Mouse (Mus musculus) CH12.LX (cell line): Measurements from ENCODE around the gene Hbb-y. TPM values are rescaled to one million over a fixed set of nuclear protein-coding genes. Genes with fewer than 3 reads are reported as not detected.
"Not testable (repeated sequence)": the region's sequence is repeated elsewhere in the genome, so short reads cannot be mapped to it uniquely, and the experiment has no call there.

ENCODE experiments used
- DNase-seq: peaks from one replicate; pipeline ENCODE4 v3.0.0-alpha.2; 2013; ENCODE audit errors: extremely low read depth
- H3K27ac ChIP-seq: 2 replicates; pipeline ENCODE4 v1.5.1; 2012; ENCODE audit warnings: low read depth, mild to moderate bottlenecking, control low read depth, moderate library complexity; ENCODE audit not compliant: insufficient read depth
- H3K27me3 ChIP-seq: replicated peaks from 2 replicates; pipeline ENCODE3; 2012; ENCODE audit warnings: inconsistent platforms
- H3K36me3 ChIP-seq, 2 experiments: replicated peaks in 1 of 2; 2 replicates each; pipeline versions ENCODE3 to v1.6.1; 2012; ENCODE audit warnings: inconsistent platforms in 1 of 2, low read length in 1 of 2, mild to moderate bottlenecking in 1 of 2, mixed read lengths in 1 of 2, moderate library complexity in 1 of 2; ENCODE audit not compliant: control insufficient read depth in 1 of 2, insufficient read depth in 1 of 2
- H3K4me1 ChIP-seq, 2 experiments: 2 replicates each; pipeline ENCODE4 v1.6.1; 2012; ENCODE audit warnings: inconsistent platforms in 1 of 2, moderate library complexity in 1 of 2; ENCODE audit not compliant: insufficient read depth in 2 of 2, control insufficient read depth in 1 of 2
- H3K4me2 ChIP-seq: 2 replicates; pipeline ENCODE4 v1.6.1; 2012; ENCODE audit warnings: low read depth, mild to moderate bottlenecking, control low read depth; ENCODE audit not compliant: poor library complexity, insufficient read depth, severe bottlenecking
- H3K4me3 ChIP-seq, 3 experiments: fragments of 150-350 bp in 1 of 3; sonication (generic) in 1 of 3; replicated peaks in 1 of 3; 2 replicates each; pipeline versions ENCODE3 to v1.5.1; 2011 to 2012; ENCODE audit warnings: low read depth in 2 of 3, low read length in 2 of 3, mild to moderate bottlenecking in 2 of 3, moderate library complexity in 2 of 3, control low read depth in 1 of 3, improper control_type of control experiment in 1 of 3, inconsistent platforms in 1 of 3, mixed read lengths in 1 of 3; ENCODE audit not compliant: poor library complexity in 1 of 3
- H3K79me2 ChIP-seq: replicated peaks from 2 replicates; pipeline ENCODE4 v1.6.1; 2012; ENCODE audit warnings: mild to moderate bottlenecking, moderate library complexity; ENCODE audit not compliant: control insufficient read depth, poor library complexity, insufficient read depth, severe bottlenecking; ENCODE audit errors: extremely low read depth
- H3K9ac ChIP-seq: 2 replicates; pipeline ENCODE4 v1.6.1; 2012; ENCODE audit warnings: low read depth, mild to moderate bottlenecking, control low read depth, moderate library complexity; ENCODE audit not compliant: insufficient read depth
- H3K9me3 ChIP-seq: replicated peaks from 2 replicates; pipeline ENCODE3; 2012; ENCODE audit warnings: low read length, inconsistent platforms, mixed read lengths
- CHD1 ChIP-seq: IDR thresholded peaks from 2 replicates; pipeline ENCODE4 v1.6.1; 2012; ENCODE audit warnings: low read depth, low read length, improper control_type of control experiment, inconsistent platforms
- CHD2 ChIP-seq: IDR thresholded peaks from 2 replicates; pipeline ENCODE4 v1.6.1; 2011; ENCODE audit warnings: low read length, improper control_type of control experiment
- E2F4 ChIP-seq: IDR thresholded peaks from 2 replicates; pipeline ENCODE4 v1.6.1; 2011; ENCODE audit warnings: low read depth, low read length, improper control_type of control experiment; ENCODE audit not compliant: insufficient replicate concordance
- ELF1 ChIP-seq: IDR thresholded peaks from 2 replicates; pipeline ENCODE4 v1.6.1; 2014; ENCODE audit warnings: low read depth, mild to moderate bottlenecking, inconsistent platforms, low read length, improper control_type of control experiment
- EP300 ChIP-seq: IDR thresholded peaks from 2 replicates; pipeline ENCODE4 v1.6.1; 2011; ENCODE audit warnings: low read length, improper control_type of control experiment
- ETS1 ChIP-seq: conservative IDR thresholded peaks from 2 replicates; pipeline ENCODE4 v1.6.1; 2012; ENCODE audit warnings: low read depth, mild to moderate bottlenecking, inconsistent platforms, low read length, improper control_type of control experiment, moderate library complexity
- GABPA ChIP-seq: IDR thresholded peaks from 2 replicates; pipeline ENCODE4 v1.6.1; 2012; ENCODE audit warnings: low read depth, low read length, improper control_type of control experiment, inconsistent platforms; ENCODE audit not compliant: insufficient replicate concordance
- HCFC1 ChIP-seq: IDR thresholded peaks from 2 replicates; pipeline ENCODE4 v1.6.1; 2012; ENCODE audit warnings: low read depth, mild to moderate bottlenecking, inconsistent platforms, low read length, improper control_type of control experiment
- IRF4 ChIP-seq: IDR thresholded peaks from 2 replicates; pipeline ENCODE4 v1.6.1; 2014; ENCODE audit warnings: low read depth, mild to moderate bottlenecking, inconsistent platforms, low read length, improper control_type of control experiment
- JUND ChIP-seq: conservative IDR thresholded peaks from 2 replicates; pipeline ENCODE4 v1.6.1; 2011; ENCODE audit warnings: low read depth, low read length, improper control_type of control experiment
- MEF2A ChIP-seq: IDR thresholded peaks from 2 replicates; pipeline ENCODE4 v1.6.1; 2014; ENCODE audit warnings: low read depth, mild to moderate bottlenecking, inconsistent platforms, low read length, improper control_type of control experiment, borderline replicate concordance
- NELFE ChIP-seq: IDR thresholded peaks from 2 replicates; pipeline ENCODE4 v1.6.1; 2011; ENCODE audit warnings: low read depth, low read length, improper control_type of control experiment
- NRF1 ChIP-seq: IDR thresholded peaks from 2 replicates; pipeline ENCODE4 v1.6.1; 2014; ENCODE audit warnings: low read depth, mild to moderate bottlenecking, inconsistent platforms, low read length, improper control_type of control experiment, moderate library complexity
- POLR2A ChIP-seq: IDR thresholded peaks from 2 replicates; pipeline ENCODE4 v1.6.1; 2011; ENCODE audit warnings: low read depth, mild to moderate bottlenecking, improper control_type of control experiment, low read length
- RCOR1 ChIP-seq: conservative IDR thresholded peaks from 2 replicates; pipeline ENCODE4 v1.6.1; 2012; ENCODE audit warnings: low read depth, mild to moderate bottlenecking, inconsistent platforms, low read length, improper control_type of control experiment
- SMC3 ChIP-seq: IDR thresholded peaks from 2 replicates; pipeline ENCODE4 v1.6.1; 2011; ENCODE audit warnings: low read depth, low read length, improper control_type of control experiment
- TBP ChIP-seq: conservative IDR thresholded peaks from 2 replicates; pipeline ENCODE4 v1.6.1; 2011; ENCODE audit warnings: low read depth, low read length, improper control_type of control experiment
- USF1 ChIP-seq: IDR thresholded peaks from 2 replicates; pipeline ENCODE4 v1.6.1; 2014; ENCODE audit warnings: low read depth, mild to moderate bottlenecking, inconsistent platforms, low read length, improper control_type of control experiment
- dilution Hi-C: fragments of 300-500 bp; cut with MboI; formaldehyde crosslinking; loops from 2 replicates; pipeline ENCODE4 v1.14.3; 2020; ENCODE audit warnings: low sequenced_read_pairs; ENCODE audit not compliant: extremely low pct_unique_long_range_greater_than_20kb, extremely low pct_ligation_motif_present
- in situ Hi-C: fragments of 300-500 bp; cut with MboI; formaldehyde crosslinking; loops from 3 replicates; pipeline ENCODE4 v1.14.3; 2019; ENCODE audit warnings: low sequenced_read_pairs, low pct_ligation_motif_present, low pct_unique_long_range_greater_than_20kb, mixed read lengths
- polyA plus RNA-seq: library from polyadenylated mRNA; unstranded; fragments of >175 nt; gene quantifications from 2 replicates; pipeline ENCODE4 v1.2.1, GENCODE M21; 2012; ENCODE audit warnings: low read depth; ENCODE audit not compliant: insufficient read length
- total RNA-seq, 2 experiments: library from RNA; depleted of rRNA; stranded (reverse); fragments of 300-350 nt in 1 of 2; fragments of >200 nt in 1 of 2; gene quantifications; 2 replicates each; pipeline ENCODE4 v1.2.3; 2012 to 2014

Hbb-y gene
- total and polyA plus RNA-seq, 3 experiments: not detected

- H3K9me3 ChIP-seq, H3K27ac ChIP-seq, H3K4me2 ChIP-seq, H3K9ac ChIP-seq, H3K27me3 ChIP-seq, DNase-seq, H3K36me3 ChIP-seq, H3K4me3 ChIP-seq, in situ Hi-C loops, H3K79me2 ChIP-seq, dilution Hi-C loops: not testable (repeated sequence)
- peaks cover 2 to 47% of the 10 kb centered on the region in 2 experiments; a peak in 3 of 4 replicates for H3K4me1 ChIP-seq
These were observed 39.9 kb downstream of the Hbb-y start for GRCm38 (mm10) chr7:103813152-103813551.

- H3K4me1 ChIP-seq: peaks cover 2 to 53% of the 10 kb centered on the region in 2 experiments; a peak in 3 of 4 replicates
- DNase-seq: peak; percentile 66
- in situ Hi-C loops (no loop called here), dilution Hi-C loops (no loop called here)
- H3K4me3 ChIP-seq: no peak overlapping the region
- no peak for TF ChIP-seq CHD2
- peak; percentile 90 for TF ChIP-seq EP300
- TF ChIP-seq JUND: peak; percentile 17; the same call in 1 of the 2 replicates
- TF ChIP-seq NELFE: no peak
- peak; percentile 30; the same call in 1 of the 2 replicates for TF ChIP-seq ETS1
- TF ChIP-seq ELF1: peak; percentile 42; the same call in 1 of the 2 replicates
- no peak for TF ChIP-seq USF1
- TF ChIP-seq SMC3: no peak
- no peak for TF ChIP-seq E2F4
- peak; percentile 91 for TF ChIP-seq IRF4
- no peak for TF ChIP-seq NRF1
- no peak for TF ChIP-seq GABPA
- TF ChIP-seq POLR2A: no peak
- peak; percentile 59; the same call in 1 of the 2 replicates for TF ChIP-seq MEF2A
- TF ChIP-seq TBP: no peak
- TF ChIP-seq CHD1: no peak
- no peak for TF ChIP-seq RCOR1
- TF ChIP-seq HCFC1: no peak
- no peak overlapping the region for H3K9ac ChIP-seq
- no peak overlapping the region for H3K4me2 ChIP-seq
- H3K27me3 ChIP-seq: no peaks in the 10 kb centered on the region
- H3K79me2 ChIP-seq: no peaks in the 10 kb centered on the region
- H3K36me3 ChIP-seq: no peaks in the 10 kb centered on the region
- H3K9me3 ChIP-seq: no peaks in the 10 kb centered on the region
- H3K27ac ChIP-seq: no peak overlapping the region
These were observed 40.8 kb downstream of the Hbb-y start for GRCm38 (mm10) chr7:103812174-103812573.
